Mouse (Mus musculus) brain, embryonic 18.5 days (tissue): ENCODE measurements around the gene Slco2b1.

Source experiments
- DNase-seq: peaks from one replicate; pipeline ENCODE4 v3.0.0-alpha.2; 2012; ENCODE audit warnings: low read depth, low spot score

The Slco2b1 gene

DNA sequence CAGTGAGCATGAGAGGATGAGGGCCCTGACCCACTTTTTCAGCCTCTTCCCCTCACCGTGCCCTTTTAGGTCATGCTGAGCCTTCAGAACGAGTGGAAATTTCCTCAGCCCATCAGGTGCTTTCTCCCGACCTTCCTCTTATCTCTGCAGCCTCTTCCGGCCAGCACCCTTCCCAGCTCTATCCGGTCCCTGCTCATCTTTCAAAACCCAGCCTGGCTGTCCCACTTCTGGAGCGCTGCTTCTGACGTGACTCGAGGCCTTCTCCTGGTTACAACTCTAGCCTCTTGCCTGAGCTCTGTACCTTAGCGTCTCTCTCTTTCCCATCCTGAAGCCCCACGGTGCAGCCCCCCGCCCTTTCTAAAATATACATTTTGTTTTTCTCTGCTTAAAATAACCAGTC, 56.9 kb downstream of the Slco2b1 start:
- no peak for DNase-seq

DNA sequence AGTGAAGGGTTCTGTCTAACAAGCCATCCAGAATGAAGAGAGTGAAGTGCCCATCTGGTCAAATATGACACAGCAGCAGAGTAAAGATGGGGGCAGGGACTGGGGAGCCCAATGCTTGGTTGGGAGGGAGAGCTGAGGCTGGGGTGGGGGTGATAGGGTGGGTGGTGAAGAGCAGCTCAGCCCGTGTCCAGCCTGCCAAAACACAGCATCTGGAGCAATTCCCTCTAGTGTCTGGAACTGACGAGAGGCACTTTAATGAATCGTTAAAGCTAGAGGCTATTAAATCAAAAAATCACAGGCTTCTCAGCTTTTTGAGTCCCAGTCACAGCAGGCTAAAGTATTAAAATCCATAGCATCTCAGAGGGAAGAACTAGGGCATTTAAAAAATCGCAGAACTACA, 61.6 kb downstream of the Slco2b1 start:
- no peak for DNase-seq

DNA sequence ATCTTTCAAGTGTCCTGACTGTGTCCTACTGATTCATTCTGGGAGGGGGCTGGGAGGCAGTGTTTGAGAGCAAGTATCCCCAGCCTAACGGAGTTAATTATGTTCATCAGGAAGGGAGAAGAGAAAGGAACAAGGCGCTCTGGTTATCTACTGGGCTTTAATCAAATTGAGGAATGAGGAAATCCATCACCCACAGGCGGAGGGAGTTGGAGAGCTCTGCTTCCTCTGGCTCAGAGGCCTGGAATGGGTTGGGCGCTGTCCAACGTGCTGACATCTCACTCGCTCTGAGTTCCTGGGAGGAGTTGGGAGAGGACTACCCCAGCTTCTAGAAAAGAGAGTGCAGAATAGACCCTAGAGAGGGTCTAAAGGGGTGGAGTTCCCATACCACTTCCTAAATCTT, 62.5 kb downstream of the Slco2b1 start:
- DNase-seq, result no peak

DNA sequence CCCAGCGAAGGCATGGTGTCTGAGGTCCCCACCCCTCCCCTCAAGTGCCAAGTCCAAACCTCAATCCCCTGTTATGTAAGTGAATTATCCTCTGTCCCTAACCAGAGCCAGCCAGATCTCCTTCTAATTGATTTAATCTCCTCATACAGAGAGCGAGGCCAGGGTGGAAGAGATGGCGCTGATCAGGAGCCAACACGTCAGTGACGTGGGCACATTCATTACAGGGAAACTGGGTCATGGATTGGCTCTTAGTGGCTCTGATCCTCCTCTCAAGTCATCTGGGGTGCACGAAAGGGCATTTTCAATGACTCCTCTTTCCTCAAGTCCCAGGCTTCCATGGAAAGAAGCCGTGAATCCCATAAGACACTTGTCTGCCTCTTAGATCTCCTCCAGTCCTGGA, 66.4 kb downstream of the Slco2b1 start:
- DNase-seq, result no peak

DNA sequence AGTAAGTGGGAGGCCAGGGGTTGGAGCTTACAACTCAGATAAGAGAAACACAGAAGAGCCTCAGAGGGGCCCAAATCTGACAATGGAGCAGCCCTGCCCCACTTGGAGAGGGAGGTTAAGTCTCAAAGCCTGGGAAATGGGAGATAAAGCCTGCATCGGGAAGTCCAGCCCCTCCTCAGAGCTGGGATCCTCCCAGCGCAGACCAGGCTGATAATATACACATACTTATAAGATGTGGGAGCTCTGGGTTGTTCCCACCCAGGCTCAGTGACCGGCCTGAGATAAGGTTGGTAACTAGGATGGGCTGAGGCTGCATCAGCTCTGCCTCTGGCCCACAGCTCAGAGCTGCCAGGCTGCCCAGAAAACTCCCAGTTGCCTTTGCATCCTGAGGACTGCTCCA, 69.1 kb downstream of the Slco2b1 start:
- no peak for DNase-seq

DNA sequence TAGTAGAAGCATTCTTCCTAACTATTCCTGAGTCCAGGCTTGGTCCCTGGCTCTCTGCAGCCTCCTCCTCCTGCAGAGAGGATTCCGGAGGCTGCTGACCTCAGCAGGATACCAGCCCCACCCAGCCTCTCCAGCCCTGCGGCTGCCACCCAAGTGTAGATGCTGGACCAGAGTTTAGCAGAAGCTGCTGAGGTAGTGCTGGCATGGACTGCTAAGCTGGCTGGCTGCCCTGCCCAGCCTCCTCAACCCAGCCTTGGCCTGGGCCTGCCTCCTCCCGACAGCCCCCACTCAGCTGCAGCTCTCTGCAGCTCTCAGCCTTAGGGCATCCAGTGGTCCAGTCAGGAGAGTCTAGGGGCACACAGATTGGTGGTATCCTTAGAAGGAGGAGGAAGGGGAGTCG, 69.9 kb downstream of the Slco2b1 start:
- DNase-seq, result no peak

DNA sequence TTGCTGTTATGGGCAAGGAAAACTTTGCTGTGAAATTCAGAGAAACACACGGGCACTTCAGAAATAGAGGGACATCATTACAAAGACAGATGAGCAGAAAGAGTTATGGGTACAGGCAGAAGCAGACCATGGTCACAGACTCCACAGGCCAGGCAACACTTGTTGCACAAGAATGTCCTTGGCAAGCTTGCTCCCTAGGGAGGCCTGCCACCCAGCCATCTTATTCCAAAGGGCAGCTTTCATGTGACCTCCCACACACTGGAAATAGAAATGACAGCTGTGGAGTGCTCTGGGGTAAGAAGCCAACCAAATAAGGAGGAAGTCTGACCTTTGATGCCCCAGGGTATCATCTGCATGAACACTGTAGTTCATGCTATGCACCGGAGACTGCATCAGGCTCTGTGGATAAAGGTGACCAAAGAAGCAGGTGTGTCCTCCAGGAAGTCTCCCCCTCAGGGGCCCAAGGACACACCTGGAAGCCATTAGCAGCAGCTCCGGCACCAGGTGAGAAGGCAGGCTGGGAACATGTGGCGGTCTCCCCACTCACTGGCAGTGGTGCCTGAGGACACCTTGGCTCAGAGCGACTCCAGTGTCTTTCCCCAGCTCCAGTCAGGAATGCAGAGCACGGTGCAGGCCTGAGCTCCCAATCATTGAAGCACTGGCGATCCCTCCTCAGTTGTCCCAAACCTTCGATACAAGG, 77.0 kb downstream of the Slco2b1 start:
- DNase-seq, result no peak

DNA sequence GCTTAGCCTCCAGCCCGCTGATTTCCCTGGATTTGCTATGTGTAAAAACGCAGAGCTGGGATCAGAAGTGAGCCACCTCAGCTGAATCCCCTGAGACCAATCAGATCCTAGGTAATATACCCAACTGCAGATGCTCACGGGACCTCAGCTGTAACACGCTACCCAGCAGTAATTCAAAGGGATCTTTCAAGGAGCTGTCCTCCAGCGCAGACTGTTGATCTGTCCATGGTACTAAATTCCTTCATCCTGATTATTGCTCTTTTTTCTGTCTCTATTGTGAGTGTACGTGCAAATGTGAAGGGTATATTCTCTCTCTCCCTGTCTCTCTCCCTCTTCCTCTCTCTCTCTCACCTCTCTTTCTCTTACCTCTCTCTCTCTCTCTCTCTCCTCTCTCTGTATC, 78.9 kb downstream of the Slco2b1 start:
- no peak for DNase-seq

DNA sequence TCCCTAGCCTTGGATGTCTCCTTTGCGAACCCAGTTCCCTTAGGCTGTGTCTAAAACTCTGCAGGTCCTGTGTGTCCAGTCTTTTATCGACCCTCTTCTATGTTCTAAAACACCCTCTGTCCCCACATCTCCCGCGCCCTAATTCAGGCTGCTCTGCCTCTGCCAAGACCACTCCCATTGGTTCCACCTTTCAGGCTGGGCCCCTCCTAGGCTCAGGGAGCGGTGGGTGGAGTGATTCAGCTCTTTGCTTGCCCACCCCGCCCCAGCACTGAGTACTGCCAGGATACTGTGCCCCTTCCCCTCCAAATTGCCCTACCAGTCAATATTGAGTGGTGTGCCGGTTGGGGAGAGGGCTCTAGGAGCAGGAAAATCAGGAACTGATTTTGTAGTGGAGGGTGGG, 83.8 kb downstream of the Slco2b1 start:
- no peak for DNase-seq

DNA sequence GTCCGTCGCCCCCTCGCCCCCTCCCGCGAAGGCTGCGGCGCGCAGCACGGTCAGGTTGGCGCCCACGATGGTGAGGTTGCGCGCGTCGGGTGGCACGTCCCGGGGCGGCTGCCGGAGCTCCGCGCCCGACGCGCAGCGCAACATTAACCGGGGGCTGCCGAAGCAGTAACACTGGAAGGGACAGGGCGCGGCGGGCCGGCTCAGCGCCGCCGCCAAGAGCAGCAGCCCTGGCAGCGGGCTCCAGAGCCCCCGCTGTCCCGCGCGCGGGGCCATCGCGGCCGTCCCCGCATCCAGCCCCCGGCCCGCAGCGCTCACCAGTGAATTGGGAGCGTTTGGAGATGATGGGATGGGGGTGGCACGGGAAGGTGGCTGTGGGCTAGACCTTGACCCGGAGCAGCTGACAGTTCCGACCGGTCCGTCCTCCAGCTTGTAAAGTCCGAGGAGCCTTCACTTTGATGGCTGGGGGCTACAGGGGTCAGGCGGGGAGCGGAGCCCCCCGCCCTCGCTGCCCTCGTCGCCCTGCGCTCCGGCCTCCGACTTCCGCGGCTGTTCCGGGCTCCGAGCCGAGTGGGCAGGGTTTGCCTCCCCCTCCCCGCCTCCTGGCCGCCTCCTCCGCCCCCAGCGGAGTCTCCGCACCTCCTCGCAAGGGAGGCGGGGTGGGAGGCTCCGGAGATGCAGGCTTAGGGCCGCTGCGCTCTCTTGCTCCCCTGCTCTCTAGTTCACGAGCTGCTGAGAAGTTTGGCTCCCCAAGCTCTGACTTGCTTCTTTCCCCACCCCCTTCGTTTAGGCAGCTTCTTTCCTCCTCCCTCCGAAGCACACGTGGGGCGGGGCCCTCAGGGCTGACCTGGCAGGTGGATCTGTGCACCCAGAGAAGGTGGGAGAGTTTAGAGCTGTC, 84.5 kb downstream of the Slco2b1 start, which contains the start of gene Tpbgl:
TSS of gene Tpbgl (minus strand) at position 728 of the 895 bp plus-strand sequence.
- DNase-seq, result no peak

DNA sequence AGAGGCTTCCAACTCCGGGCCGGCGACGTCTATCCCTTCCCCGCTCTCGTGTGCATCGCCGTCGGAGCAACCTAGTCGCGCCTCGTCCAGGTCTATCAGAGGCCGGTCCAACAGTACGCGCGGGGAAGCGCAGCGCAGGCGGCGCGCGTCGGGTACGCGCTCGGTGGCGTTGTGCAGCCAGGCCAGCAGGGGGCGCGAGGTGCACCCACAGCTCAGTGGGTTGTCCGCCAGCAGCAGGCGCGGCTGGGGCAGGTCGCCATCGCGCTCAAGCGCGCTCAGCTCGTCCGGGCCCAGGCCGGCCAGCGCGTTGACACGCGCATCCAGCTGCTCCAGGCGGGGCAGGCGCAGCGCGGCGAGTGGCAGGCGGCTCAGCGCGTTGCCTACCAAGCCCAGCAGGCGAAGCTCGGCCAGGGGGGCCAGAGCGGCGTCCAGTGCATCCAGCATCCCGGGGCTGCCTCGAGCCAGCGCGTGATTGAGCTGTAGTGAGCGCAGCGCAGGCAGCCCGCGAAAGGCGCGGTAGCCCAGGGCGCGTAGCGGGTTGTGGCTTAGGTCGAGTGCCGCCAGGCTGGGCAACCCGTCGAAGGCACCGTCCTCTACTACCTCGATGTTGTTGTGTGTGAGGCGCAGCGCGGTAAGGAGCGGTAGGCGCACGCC, 85.3 kb downstream of the Slco2b1 start:
- peak; percentile 51 for DNase-seq

DNA sequence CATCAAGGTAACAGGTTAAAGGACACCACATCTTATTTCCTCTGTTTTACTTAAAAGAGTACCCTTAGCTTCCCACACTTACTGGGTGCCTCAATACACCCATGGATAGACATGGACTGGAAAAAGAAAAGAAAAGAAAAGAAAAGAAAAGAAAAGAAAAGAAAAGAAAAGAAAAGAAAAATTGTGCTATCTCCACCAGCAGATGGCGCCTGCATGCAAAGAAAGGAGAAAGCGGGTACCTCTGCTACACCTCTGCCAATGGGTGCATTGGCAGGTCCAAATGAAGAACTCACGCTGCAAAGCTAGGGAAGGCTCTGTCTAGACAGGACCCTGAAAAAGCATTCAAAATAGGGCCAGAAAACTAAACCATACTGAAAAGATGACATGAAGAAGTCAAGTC, 92.3 kb downstream of the Slco2b1 start:
- DNase-seq, result no peak

DNA sequence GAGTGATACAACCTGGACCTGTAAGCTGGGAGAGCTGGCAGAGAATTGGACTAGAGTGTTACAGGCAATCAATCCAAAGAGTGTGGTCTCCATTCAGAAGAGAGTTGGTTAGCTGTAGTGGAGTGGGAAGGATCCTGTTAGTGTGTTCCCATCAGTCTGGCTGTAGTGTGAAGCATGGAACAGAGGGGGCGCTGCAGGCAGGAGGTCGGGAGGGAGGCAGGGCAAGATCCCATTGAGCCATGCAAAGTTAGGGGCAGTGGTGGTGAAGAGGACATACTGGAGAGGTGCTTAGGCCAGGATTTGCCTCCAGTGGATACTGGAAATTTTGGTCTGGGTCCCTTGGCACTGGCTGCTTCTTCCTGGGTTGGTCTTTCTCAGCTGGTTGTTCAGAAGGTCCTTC, 92.9 kb downstream of the Slco2b1 start:
- DNase-seq, result no peak
